Mouse (Mus musculus) naive thymus-derived CD4-positive, alpha-beta T cell, adult 2 months (primary cell): ENCODE measurements at regions not wholly inside any gene's neighbourhood (a gene's known extent, or its start where the extent isn't known, plus 50 kb on each side); places are given as distances from the start of the nearest gene placed in this dataset.

Source experiments
- DNase-seq: peaks from one replicate; pipeline ENCODE4 v3.0.0-alpha.2; 2011; ENCODE audit warnings: low read depth

DNA sequence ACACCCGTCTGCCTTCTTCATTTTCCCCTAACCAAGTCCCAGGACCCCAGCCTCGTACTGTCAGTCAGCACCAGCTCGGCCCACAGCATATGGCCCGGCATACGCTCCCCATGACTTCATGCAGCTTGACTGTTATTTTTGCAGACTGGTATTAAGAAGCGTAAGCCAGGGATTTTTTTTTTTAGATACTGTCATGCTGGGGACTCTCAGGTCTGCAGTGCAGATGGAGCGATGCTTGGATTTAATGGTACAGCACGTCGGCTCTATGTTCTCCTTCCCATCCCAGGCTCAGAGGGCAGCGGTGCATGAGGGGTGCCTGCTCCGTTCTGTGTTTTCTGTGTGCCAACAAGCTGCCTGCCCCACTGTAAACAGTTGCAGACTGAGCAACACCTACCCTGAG, 231.4 kb upstream of the Rgma start:
- no peak for DNase-seq

GRCm38 (mm10) chr7:73144846-73145245, 230.5 kb upstream of the Rgma start:
- DNase-seq: no peak

- no peak for DNase-seq
Observed at GRCm38 (mm10) chr7:73147251-73147650, 228.1 kb upstream of the Rgma start.

GRCm38 (mm10) chr7:73150436-73150835, 224.9 kb upstream of the Rgma start:
- no peak for DNase-seq

DNA sequence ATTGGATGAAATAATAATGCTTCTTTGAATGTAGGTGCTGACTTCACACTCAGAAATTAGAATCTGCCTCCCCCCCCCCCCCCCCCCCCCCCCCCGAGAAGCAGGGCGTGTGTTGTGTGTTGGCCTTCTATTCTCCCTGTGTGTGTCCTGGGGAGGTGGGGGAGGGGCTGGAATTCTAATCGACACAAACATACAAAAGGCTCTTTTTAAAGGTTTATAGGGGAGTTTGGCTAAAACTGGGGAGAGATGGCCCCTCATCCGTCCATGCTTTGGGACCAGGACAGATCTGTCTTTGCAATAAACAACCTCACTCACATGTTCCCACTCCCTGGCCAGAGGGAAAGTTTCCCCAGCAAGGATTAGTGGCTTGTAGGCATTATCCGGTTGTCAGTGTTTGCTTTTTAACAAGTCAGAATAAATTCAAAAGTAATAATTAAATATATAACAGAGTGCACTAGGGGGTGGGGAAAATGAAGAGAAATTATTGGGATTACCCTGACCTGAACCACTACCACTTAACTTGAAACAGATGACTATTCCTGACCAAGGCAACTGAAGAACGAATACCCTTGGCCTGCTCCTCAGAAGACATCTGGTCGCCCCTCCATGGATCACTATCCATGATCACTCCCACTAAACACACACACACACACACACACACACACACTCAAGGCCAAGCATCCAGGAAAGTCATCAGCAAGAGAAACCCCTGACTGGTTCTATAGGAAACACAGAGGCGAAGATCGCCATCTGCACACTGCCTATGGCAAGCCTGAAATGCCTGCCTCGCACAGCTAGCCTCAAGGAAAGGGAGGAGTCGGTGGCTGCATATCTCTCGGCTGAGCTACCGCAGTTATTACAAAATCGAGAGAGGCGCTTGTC, 223.5 kb upstream of the Rgma start:
- no peak for DNase-seq

DNA sequence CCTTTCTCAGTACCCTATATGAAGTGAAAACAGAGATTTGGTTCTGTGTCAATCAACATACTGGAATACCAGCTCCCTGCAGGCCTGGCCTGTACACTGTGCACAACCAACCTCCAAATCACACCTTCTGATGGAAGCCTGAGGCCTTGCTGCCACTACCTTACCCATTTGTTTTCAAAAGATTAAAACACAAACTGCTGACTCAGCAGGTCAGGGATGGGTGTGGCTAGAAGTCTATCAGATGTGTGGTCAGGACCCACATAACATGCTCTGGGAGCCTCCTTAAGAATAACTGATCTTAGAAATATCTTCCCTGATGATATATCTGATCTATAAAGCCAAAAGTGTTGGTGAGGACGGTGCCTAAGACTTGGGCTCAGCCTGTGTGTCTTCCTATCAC, 221.6 kb upstream of the Rgma start:
- no peak for DNase-seq

DNA sequence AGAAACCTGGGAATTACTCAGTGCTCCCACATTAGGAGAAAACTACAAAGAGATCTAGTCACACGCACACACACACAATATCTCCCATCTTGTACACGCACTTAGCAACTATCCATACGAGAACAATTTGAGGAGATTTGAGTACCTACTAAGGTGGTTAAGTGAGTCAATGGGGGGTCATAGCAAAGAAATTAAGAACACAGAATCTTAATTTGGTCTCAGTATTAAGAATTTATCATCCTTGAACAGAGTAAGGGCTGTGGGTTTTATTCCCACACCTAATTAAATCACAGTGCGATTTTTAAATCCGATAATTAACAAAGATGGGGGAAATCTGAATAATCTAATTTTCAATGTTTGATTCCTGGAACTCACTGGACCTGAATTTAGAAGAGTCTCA, 216.5 kb upstream of the Rgma start:
- no peak for DNase-seq

DNA sequence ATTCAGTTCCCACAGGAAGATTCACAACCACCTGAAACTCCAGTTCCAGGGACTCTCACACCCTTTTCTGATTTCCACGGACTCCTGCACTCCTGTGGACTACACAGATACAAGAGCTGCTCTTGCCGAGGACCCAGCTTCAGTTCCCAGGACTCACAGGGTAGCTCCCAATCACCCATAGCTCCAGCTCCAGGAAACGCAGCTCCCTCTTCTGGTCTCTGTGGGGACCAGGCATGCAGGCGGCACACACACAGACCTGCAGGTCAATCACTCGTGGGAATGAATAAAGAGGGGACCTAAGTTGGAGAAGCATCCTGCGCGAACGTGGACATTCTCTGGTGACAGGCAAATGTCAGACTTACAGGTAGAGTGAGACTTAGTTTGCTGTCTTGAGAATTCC, 214.3 kb upstream of the Rgma start:
- no peak for DNase-seq

- DNase-seq: no peak
Observed at GRCm38 (mm10) chr7:73163687-73164086, 211.6 kb upstream of the Rgma start.

GRCm38 (mm10) chr7:73165521-73165920, 209.8 kb upstream of the Rgma start:
- DNase-seq: no peak

GRCm38 (mm10) chr7:73169416-73169815, 205.9 kb upstream of the Rgma start:
- DNase-seq: no peak

GRCm38 (mm10) chr7:73172615-73173014, 202.7 kb upstream of the Rgma start:
- no peak for DNase-seq

DNA sequence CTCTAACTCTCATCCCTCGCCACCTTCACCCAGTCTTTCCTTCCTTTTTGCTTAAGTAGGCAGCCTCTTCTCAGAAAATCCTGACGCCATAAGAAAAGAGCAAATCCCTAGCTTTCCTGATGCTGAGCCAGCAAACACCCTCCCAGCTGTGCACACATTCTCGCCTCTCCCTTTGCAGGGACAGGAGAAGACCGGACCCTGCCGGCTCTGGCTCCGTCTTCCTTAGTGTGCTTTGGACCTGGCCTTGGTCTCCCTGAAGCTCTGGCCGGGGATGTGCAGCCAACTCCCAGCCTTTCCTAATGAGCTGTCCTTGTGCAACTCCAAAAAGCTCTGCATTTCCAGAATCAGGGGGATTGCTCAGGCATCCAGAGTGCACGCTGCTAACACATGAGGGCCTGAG, 191.5 kb upstream of the Rgma start:
- no peak for DNase-seq

DNA sequence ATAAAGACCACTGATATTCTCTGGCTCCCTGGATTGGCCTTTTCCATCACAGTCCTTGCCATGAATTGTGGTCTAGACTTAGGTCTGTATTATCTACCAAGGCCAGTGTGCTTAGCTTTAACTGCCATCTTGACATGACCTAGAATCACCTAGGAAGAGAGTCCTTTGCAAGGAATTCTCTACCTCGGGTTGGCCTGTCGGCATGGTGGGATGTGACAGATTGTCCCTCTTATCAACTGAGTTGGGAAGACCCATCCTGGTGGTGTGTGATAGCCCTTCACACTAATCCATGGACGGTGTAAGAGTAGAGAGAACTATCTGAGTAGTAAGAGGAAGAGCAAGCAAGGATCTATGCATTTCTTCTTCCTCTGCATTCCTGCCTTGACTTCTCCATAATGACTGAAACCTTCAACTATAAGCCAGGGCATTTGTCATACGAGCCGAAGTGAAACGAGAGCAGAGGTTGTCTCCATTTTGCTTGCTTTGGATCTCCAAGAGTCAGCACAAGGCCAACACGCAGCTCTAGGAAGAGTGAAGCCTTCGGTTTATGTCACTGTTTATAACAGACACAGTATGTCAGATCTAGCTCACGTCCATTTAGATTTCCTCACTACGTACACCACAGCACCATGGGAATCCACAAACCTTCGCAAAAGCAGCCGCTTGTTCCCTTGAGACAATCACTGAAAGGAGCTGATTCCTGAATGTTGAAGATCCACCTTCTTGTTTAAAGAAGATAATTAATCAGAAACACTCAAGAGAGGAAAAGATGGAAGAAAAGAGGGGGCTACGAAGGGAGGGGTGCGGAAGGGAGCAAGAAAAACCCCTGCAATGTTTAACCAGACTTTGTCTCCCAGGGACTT, 190.9 kb upstream of the Rgma start:
- no peak for DNase-seq

DNA sequence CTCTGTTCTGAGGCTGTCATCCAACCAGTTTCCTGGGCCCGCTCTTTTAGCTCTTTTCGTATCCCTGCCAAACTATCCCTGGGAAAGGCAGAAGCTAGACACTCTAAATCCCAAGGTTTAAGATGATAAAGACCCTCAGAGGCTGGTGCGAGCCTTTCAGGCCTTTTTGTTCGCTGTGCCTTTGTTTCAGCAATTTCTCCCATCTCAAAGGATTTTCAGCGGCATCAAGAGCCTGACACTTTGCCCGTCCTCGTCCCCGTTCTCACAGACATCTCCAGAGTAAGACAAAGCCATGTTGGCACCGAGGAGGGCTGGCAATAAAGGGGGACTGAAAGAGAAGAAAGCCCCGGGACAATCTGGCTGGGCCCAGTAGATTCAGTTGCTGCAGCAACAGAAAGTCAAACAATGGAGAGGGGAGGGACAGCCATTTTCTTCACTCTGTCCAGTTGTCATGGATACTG, 190.2 kb upstream of the Rgma start:
- DNase-seq: no peak

DNA sequence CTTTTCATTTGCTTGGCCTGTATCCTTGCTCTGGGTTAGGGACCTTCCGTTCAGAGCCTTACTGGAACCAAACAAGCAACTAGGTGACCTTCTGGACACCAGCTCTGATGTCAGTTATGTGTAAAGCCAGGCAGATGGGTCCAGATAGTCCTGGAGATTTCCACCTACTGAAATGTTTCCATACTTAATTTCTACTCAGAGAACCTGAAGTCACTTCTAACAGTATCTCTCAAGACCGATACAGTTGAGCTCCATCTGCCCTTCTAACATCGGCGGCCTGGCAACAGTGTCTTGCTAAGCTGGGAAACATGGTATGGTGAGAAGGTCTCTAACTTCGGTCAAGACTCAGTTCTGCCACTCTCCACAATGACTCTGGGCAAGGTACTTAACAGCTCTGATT, 189.7 kb upstream of the Rgma start:
- no peak for DNase-seq

DNA sequence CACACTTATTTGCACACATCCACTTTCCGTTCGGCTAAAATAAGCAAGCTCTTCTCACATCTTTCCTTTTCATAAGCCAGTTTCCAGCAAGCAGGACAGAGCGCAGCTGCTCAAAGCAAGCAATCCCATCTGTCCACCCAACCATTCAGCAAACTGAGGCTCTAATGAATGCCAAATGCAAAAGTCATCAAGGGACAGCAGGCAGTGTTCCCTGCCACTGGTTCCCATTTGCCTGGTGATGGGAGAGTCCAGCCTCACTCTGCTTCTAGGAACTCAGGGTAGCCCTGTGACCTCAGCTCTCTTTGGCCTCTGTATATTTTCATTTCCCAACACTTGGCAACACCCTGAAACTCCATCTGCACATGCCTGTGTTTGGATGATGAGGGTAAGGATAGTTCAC, 188.8 kb upstream of the Rgma start:
- no peak for DNase-seq

DNA sequence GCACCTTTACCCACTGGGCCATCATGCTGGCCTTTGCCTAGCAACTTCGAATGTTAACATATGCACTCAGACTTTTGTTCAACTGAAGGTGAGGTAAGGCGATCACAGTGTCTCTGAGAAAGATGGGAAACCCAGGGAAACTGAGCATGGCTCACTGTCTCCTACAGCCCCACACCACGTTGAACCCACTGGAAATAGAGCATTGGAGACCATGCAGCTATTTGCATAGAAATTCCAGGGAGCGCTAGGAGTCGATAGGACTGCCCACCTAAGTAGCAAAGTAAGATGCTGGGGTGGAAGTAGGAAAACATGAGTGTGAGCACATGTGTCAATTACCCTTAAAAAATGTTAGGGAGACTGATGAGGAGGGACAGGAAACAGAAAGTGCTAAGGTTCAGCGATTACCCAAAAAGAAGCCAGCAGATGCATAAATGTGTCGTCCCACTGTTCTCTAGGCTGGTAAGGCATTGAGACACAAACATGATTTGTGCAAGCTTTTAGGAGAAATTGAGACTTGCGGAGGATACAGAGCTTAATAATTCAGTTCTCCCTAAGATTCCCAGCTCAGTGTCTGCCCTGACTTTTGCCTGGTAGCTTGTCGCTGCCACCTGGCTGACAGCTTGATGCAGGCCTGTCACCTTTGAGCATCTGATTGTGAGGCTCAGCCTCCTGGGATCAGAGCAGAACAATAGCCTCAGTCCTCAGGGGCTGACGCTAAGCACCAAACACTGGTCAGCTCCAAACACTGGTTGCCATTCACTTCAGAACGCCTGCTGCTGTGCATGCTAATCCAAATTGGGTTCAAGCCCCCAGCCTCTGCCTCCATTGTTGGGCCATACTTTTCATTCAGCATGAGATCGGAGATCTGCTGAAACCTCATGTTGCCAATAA, 183.7 kb upstream of the Rgma start:
- DNase-seq: no peak

GRCm38 (mm10) chr7:73192839-73193238, 182.5 kb upstream of the Rgma start:
- DNase-seq: no peak

DNA sequence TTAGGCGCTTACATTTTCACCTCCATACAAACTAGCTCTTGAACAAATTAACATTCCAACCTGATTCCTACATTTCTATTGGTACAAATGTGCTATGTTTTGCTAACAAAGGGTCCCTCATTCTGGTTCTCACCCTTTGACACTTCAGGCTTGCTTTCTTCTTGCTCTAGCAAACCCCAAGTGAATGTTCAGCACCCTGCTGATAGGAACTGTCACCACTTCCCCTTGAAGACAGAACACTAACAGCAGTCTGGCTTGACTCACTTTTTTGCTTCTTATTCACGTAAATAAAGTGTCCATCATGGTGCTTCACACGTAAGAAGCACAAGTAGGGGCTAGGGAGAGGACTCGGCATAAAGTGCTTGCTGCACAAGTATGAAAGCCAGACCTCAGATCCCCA, 180.0 kb upstream of the Rgma start:
- no peak for DNase-seq

DNA sequence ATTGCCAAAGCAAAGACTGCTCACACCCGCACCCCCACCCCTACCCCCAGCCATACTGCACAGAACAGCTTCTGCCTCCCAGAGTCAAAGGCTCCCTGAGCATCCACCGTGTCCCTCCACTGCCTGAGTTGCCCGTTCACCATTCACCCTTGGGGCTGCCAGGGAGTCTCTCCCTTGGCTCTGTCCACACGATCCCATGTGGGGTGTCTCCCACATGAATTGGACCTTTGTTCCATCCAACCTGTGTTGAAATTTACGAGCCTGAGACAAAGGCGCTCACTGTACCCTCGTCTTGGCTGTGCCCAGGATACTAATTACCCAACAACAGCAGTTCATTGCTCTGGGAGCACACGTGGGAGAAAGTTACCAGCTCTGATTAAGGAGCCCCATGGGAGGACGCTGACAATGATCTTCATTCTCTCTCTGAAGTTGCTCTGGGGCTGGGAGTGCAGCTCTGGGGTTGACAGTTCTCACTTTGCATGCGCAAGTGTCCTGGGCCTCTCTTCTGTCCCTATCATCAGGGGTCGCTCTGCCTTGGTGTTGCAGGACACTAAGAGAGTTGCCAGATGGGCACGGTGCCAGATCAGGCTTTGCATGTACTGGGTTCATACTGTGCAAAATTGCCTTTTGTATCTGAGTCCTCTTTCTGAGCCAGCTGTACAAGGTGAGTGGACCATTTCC, 178.3 kb upstream of the Rgma start:
- no peak for DNase-seq

DNA sequence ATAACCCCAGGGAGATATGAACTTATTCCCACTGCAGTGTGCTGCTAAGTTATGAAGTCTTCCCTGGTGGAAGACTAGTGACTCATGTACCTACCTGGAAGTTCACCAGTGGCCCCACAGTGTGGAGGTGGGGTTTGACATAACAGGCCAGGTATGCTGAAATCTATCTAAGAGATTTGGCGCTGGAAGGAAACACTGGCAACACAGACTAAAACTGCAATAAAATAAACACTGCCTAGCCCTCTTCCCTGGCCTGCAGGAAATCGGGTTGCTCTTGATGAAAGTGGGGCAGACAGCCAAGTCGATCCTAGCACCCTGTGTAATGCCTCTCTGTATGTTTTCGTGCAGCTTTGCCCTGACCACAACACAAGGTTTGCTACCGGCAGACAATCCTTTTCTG, 177.2 kb upstream of the Rgma start:
- no peak for DNase-seq
